Mouse (Mus musculus): ENCODE measurements around the gene Tmem229b.

GRCm38 (mm10) chr12:79002978-79003377, 4.4 kb downstream of the Tmem229b start:
- no peak for TF ChIP-seq MEF2A (IDR thresholded peaks at IDR 0.05; ENCODE audit: extremely low read depth, insufficient replicate concordance, low read depth, low read length, poor library complexity, severe bottlenecking)
- TF ChIP-seq SIN3A (IDR thresholded peaks at IDR 0.05; ENCODE audit: low read length) = no peak

Measured in MEL (cell line).